Mouse (Mus musculus) lung, postnatal 0 days (tissue): ENCODE measurements around the gene Eif1.

ENCODE experiments used
- CTCF ChIP-seq: IDR thresholded peaks from 2 replicates; pipeline ENCODE4 v1.5.1; 2016; ENCODE audit warnings: antibody characterized with exemption, mild to moderate bottlenecking
- EP300 ChIP-seq: IDR thresholded peaks from 2 replicates; pipeline ENCODE4 v1.6.1; 2016; ENCODE audit warnings: antibody characterized with exemption, mild to moderate bottlenecking, control low read depth

- TF ChIP-seq CTCF: peak; percentile 92
- TF ChIP-seq EP300: no peak
Measured at GRCm38 (mm10) chr11:100362209-100362978, 42.7 kb downstream of the Eif1 start.
